Mouse (Mus musculus) embryonic fibroblast, embryonic 13.5 days (primary cell): ENCODE results near the gene Cdc42bpa.

Experiments
- CTCF ChIP-seq: IDR thresholded peaks from 2 replicates; pipeline ENCODE4 v1.5.1; 2011; ENCODE audit warnings: mild to moderate bottlenecking, control low read depth, low read length, moderate library complexity, borderline replicate concordance; ENCODE audit not compliant: insufficient read depth
- POLR2A ChIP-seq: IDR thresholded peaks from 2 replicates; pipeline ENCODE4 v1.6.1; 2011; ENCODE audit warnings: low read depth, mild to moderate bottlenecking, control low read depth, low read length, moderate library complexity

GRCm38 (mm10) chr1:179982183-179982582, 21.9 kb downstream of the Cdc42bpa start:
- TF ChIP-seq POLR2A (no peak), CTCF (no peak)
